Mouse (Mus musculus) CH12.LX (cell line): Measurements from ENCODE around the gene Abca7. TPM values are rescaled to one million over a fixed set of nuclear protein-coding genes. Genes with fewer than 3 reads are reported as not detected.

ENCODE experiments used
- DNase-seq: peaks from one replicate; pipeline ENCODE4 v3.0.0-alpha.2; 2013; ENCODE audit errors: extremely low read depth
- H3K27ac ChIP-seq: 2 replicates; pipeline ENCODE4 v1.5.1; 2012; ENCODE audit warnings: low read depth, mild to moderate bottlenecking, control low read depth, moderate library complexity; ENCODE audit not compliant: insufficient read depth
- H3K27me3 ChIP-seq: replicated peaks from 2 replicates; pipeline ENCODE3; 2012; ENCODE audit warnings: inconsistent platforms
- H3K36me3 ChIP-seq, 2 experiments: replicated peaks in 1 of 2; 2 replicates each; pipeline versions ENCODE3 to v1.6.1; 2012; ENCODE audit warnings: inconsistent platforms in 1 of 2, low read length in 1 of 2, mild to moderate bottlenecking in 1 of 2, mixed read lengths in 1 of 2, moderate library complexity in 1 of 2; ENCODE audit not compliant: control insufficient read depth in 1 of 2, insufficient read depth in 1 of 2
- H3K4me1 ChIP-seq, 2 experiments: 2 replicates each; pipeline ENCODE4 v1.6.1; 2012; ENCODE audit warnings: inconsistent platforms in 1 of 2, moderate library complexity in 1 of 2; ENCODE audit not compliant: insufficient read depth in 2 of 2, control insufficient read depth in 1 of 2
- H3K4me2 ChIP-seq: 2 replicates; pipeline ENCODE4 v1.6.1; 2012; ENCODE audit warnings: low read depth, mild to moderate bottlenecking, control low read depth; ENCODE audit not compliant: poor library complexity, insufficient read depth, severe bottlenecking
- H3K4me3 ChIP-seq, 3 experiments: fragments of 150-350 bp in 1 of 3; sonication (generic) in 1 of 3; replicated peaks in 1 of 3; 2 replicates each; pipeline versions ENCODE3 to v1.5.1; 2011 to 2012; ENCODE audit warnings: low read depth in 2 of 3, low read length in 2 of 3, mild to moderate bottlenecking in 2 of 3, moderate library complexity in 2 of 3, control low read depth in 1 of 3, improper control_type of control experiment in 1 of 3, inconsistent platforms in 1 of 3, mixed read lengths in 1 of 3; ENCODE audit not compliant: poor library complexity in 1 of 3
- H3K79me2 ChIP-seq: replicated peaks from 2 replicates; pipeline ENCODE4 v1.6.1; 2012; ENCODE audit warnings: mild to moderate bottlenecking, moderate library complexity; ENCODE audit not compliant: control insufficient read depth, poor library complexity, insufficient read depth, severe bottlenecking; ENCODE audit errors: extremely low read depth
- H3K9ac ChIP-seq: 2 replicates; pipeline ENCODE4 v1.6.1; 2012; ENCODE audit warnings: low read depth, mild to moderate bottlenecking, control low read depth, moderate library complexity; ENCODE audit not compliant: insufficient read depth
- H3K9me3 ChIP-seq: replicated peaks from 2 replicates; pipeline ENCODE3; 2012; ENCODE audit warnings: low read length, inconsistent platforms, mixed read lengths
- CTCF ChIP-seq, 2 experiments: IDR thresholded peaks in 1 of 2; conservative IDR thresholded peaks in 1 of 2; 2 replicates each; pipeline ENCODE4 v1.5.1; 2011 to 2012; ENCODE audit warnings: low read depth in 2 of 2, low read length in 2 of 2, improper control_type of control experiment in 1 of 2, inconsistent platforms in 1 of 2, mild to moderate bottlenecking in 1 of 2, moderate library complexity in 1 of 2
- E2F4 ChIP-seq: IDR thresholded peaks from 2 replicates; pipeline ENCODE4 v1.6.1; 2011; ENCODE audit warnings: low read depth, low read length, improper control_type of control experiment; ENCODE audit not compliant: insufficient replicate concordance
- HCFC1 ChIP-seq: IDR thresholded peaks from 2 replicates; pipeline ENCODE4 v1.6.1; 2012; ENCODE audit warnings: low read depth, mild to moderate bottlenecking, inconsistent platforms, low read length, improper control_type of control experiment
- IRF4 ChIP-seq: IDR thresholded peaks from 2 replicates; pipeline ENCODE4 v1.6.1; 2014; ENCODE audit warnings: low read depth, mild to moderate bottlenecking, inconsistent platforms, low read length, improper control_type of control experiment
- MAFK ChIP-seq: IDR thresholded peaks from 2 replicates; pipeline ENCODE4 v1.6.1; 2011; ENCODE audit warnings: low read length, improper control_type of control experiment; ENCODE audit not compliant: insufficient replicate concordance
- MAZ ChIP-seq: IDR thresholded peaks from 2 replicates; pipeline ENCODE4 v1.6.1; 2012; ENCODE audit warnings: low read depth, mild to moderate bottlenecking, inconsistent platforms, low read length, improper control_type of control experiment, moderate library complexity
- MEF2A ChIP-seq: IDR thresholded peaks from 2 replicates; pipeline ENCODE4 v1.6.1; 2014; ENCODE audit warnings: low read depth, mild to moderate bottlenecking, inconsistent platforms, low read length, improper control_type of control experiment, borderline replicate concordance
- MXI1 ChIP-seq: IDR thresholded peaks from 2 replicates; pipeline ENCODE4 v1.6.1; 2011; ENCODE audit warnings: mild to moderate bottlenecking, low read depth, low read length, improper control_type of control experiment
- MYC ChIP-seq: IDR thresholded peaks from 2 replicates; pipeline ENCODE4 v1.6.1; 2011; ENCODE audit warnings: low read depth, mild to moderate bottlenecking, improper control_type of control experiment, low read length
- NELFE ChIP-seq: IDR thresholded peaks from 2 replicates; pipeline ENCODE4 v1.6.1; 2011; ENCODE audit warnings: low read depth, low read length, improper control_type of control experiment
- POLR2AphosphoS2 ChIP-seq: IDR thresholded peaks from 2 replicates; pipeline ENCODE4 v1.6.1; 2011; ENCODE audit warnings: low read depth, low read length, improper control_type of control experiment
- RAD21 ChIP-seq: IDR thresholded peaks from 2 replicates; pipeline ENCODE4 v1.6.1; 2011; ENCODE audit warnings: low read depth, mild to moderate bottlenecking, low read length, improper control_type of control experiment, moderate library complexity
- SMC3 ChIP-seq: IDR thresholded peaks from 2 replicates; pipeline ENCODE4 v1.6.1; 2011; ENCODE audit warnings: low read depth, low read length, improper control_type of control experiment
- UBTF ChIP-seq: IDR thresholded peaks from 2 replicates; pipeline ENCODE4 v1.6.1; 2012; ENCODE audit warnings: low read depth, mild to moderate bottlenecking, inconsistent platforms, low read length, improper control_type of control experiment, moderate library complexity
- ZC3H11A ChIP-seq: IDR thresholded peaks from 2 replicates; pipeline ENCODE4 v1.6.1; 2012; ENCODE audit warnings: low read depth, mild to moderate bottlenecking, inconsistent platforms, low read length, improper control_type of control experiment
- ZMIZ1 ChIP-seq: IDR thresholded peaks from 2 replicates; pipeline ENCODE4 v1.6.1; 2012; ENCODE audit warnings: low read depth, mild to moderate bottlenecking, inconsistent platforms, low read length, improper control_type of control experiment
- dilution Hi-C: fragments of 300-500 bp; cut with MboI; formaldehyde crosslinking; loops from 2 replicates; pipeline ENCODE4 v1.14.3; 2020; ENCODE audit warnings: low sequenced_read_pairs; ENCODE audit not compliant: extremely low pct_unique_long_range_greater_than_20kb, extremely low pct_ligation_motif_present
- in situ Hi-C: fragments of 300-500 bp; cut with MboI; formaldehyde crosslinking; loops from 3 replicates; pipeline ENCODE4 v1.14.3; 2019; ENCODE audit warnings: low sequenced_read_pairs, low pct_ligation_motif_present, low pct_unique_long_range_greater_than_20kb, mixed read lengths
- polyA plus RNA-seq: library from polyadenylated mRNA; unstranded; fragments of >175 nt; gene quantifications from 2 replicates; pipeline ENCODE4 v1.2.1, GENCODE M21; 2012; ENCODE audit warnings: low read depth; ENCODE audit not compliant: insufficient read length
- total RNA-seq, 2 experiments: library from RNA; depleted of rRNA; stranded (reverse); fragments of 300-350 nt in 1 of 2; fragments of >200 nt in 1 of 2; gene quantifications; 2 replicates each; pipeline ENCODE4 v1.2.3; 2012 to 2014

Gene Abca7
- total and polyA plus RNA-seq, 3 experiments = 2.3 to 7.0 (median 6.1) TPM

DNA sequence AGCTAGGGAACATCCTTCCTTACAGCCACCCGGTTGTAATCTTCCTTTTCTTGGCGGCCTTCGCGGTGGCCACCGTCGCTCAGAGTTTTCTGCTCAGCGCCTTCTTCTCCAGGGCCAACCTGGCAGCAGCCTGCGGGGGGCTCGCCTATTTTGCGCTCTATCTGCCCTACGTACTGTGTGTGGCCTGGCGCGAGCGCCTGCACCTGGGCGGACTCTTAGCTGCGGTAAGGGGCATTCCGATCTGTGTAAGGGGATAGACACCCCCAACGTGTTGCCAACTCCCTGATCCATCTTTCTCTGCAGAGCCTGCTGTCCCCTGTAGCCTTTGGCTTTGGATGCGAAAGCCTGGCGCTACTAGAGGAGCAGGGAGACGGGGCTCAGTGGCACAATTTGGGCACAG, 6.5 kb downstream of the Abca7 start:
- dilution Hi-C loops = no loop called here

DNA sequence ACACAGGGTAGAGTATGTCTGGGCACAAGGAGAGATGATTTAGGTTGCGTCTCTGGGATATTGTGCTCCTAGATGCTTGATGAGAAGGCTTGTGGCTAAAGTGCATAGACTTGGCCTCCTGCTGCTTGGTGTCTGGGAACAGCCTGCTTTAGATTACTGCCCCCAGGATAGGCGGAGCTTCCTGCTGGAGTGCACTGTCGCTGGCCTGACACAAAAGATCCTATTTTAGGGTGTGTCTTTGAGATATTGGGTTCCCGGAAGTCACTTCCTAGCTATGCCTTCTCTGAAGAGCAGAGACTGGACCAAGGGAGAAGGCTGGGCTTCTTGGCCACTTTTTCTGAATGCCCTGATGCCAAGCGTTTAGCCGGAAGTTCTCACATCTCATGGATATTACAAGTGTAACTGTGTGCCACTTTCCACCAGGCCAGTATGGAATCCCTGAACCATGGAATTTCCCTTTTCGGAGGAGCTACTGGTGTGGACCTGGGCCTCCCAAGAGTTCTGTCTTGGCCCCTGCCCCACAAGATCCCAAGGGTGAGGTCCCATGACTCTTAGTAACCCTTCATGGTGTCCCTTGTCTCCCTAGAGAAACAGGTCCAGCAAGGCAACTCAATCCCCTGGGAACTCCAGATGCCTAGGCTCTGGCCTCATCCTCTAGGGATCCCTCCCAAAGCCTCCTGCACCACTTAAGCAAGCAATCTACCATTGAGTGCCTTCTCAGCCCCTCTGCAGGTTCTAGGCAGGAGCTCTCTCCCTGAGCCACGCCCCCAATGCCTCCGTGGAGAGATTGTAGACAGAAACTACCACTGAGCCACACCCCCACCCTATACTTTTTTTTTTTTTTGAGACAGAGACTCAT, 7.3 kb downstream of the Abca7 start:
- no peak for DNase-seq
- Histone ChIP-seq H3K27me3 (no peaks in the 10 kb centered on the region), H3K9me3 (no peaks in the 10 kb centered on the region), H3K4me1 (0 out of 4 replicates have a peak, but pooled peaks cover 0 to 3% of the 10 kb centered on the region in 2 experiments), H3K9ac (no peak overlapping the region), H3K79me2 (no peaks in the 10 kb centered on the region), H3K4me2 (no peak overlapping the region), H3K36me3 (peaks cover 13 to 86% of the 10 kb centered on the region in 2 experiments), H3K27ac (no peak overlapping the region), H3K4me3 (no peak overlapping the region)
- dilution Hi-C loops = no loop called here
- in situ Hi-C loops = no loop called here
- TF ChIP-seq MYC = no peak
- TF ChIP-seq NELFE = no peak
- no peak for TF ChIP-seq HCFC1
- no peak for TF ChIP-seq SMC3
- TF ChIP-seq CTCF (conservative IDR thresholded peaks at IDR 0.05 in 1 of 2, IDR thresholded peaks at IDR 0.05 in 1 of 2; ENCODE audit: low read depth in 2 of 2, low read length in 2 of 2) = no peak
- no peak for TF ChIP-seq RAD21
- no peak for TF ChIP-seq MAZ
- no peak for TF ChIP-seq MXI1

More for the DNA sequence above, 6.5 kb downstream of the Abca7 start:
- Histone ChIP-seq H3K27ac (no peak overlapping the region), H3K36me3 (peaks cover 6 to 86% of the 10 kb centered on the region in 2 experiments), H3K27me3 (no peaks in the 10 kb centered on the region), H3K4me2 (no peak overlapping the region), H3K79me2 (no peaks in the 10 kb centered on the region), H3K4me3 (no peak overlapping the region), H3K4me1 (0 out of 4 replicates have a peak, but pooled peaks cover 0 to 3% of the 10 kb centered on the region in 2 experiments)
- DNase-seq = no peak
- TF ChIP-seq MAFK = no peak
- TF ChIP-seq ZC3H11A = no peak
- TF ChIP-seq ZMIZ1 = no peak
- TF ChIP-seq MYC = no peak
- TF ChIP-seq MEF2A = no peak
- no peak for TF ChIP-seq POLR2AphosphoS2
- no peak for TF ChIP-seq UBTF
- no peak for TF ChIP-seq E2F4
- TF ChIP-seq IRF4 = no peak
- TF ChIP-seq, all 38 proteins: peak for 0
- Histone ChIP-seq H3K9me3 (no peaks in the 10 kb centered on the region), H3K9ac (no peak overlapping the region)
- in situ Hi-C loops = no loop called here
